Mouse (Mus musculus) kidney, adult 18-20 months (tissue): Measurements from ENCODE around the gene 1700012A03Rik.

Experiments
- DNase-seq: peaks from one replicate; pipeline ENCODE4 v3.0.0; 2021

The 1700012A03Rik gene

GRCm38 (mm10) chr6:32049951-32050345 lies at the start of gene 1700012A03Rik:
1700012A03Rik (plus strand) TSS chr6:32050246.
- DNase-seq: no peak

GRCm38 (mm10) chr6:32004228-32004627 lies 45.8 kb upstream of the 1700012A03Rik start:
- DNase-seq: no peak

- no peak for DNase-seq
Observed at GRCm38 (mm10) chr6:32005914-32006313, 44.1 kb upstream of the 1700012A03Rik start.

GRCm38 (mm10) chr6:32006382-32006781 lies 43.7 kb upstream of the 1700012A03Rik start:
- no peak for DNase-seq

GRCm38 (mm10) chr6:32007336-32007735 lies 42.7 kb upstream of the 1700012A03Rik start:
- DNase-seq: no peak

- DNase-seq: peak; percentile 21
Observed at GRCm38 (mm10) chr6:32016841-32017240, 33.2 kb upstream of the 1700012A03Rik start.

- DNase-seq: no peak
Observed at GRCm38 (mm10) chr6:32017406-32018104, 32.5 kb upstream of the 1700012A03Rik start.

GRCm38 (mm10) chr6:32018105-32018446 lies 32.0 kb upstream of the 1700012A03Rik start:
- DNase-seq: peak; percentile 42

- DNase-seq: no peak
Observed at GRCm38 (mm10) chr6:32021853-32022536, 28.1 kb upstream of the 1700012A03Rik start.

- no peak for DNase-seq
Observed at GRCm38 (mm10) chr6:32022537-32022869, 27.5 kb upstream of the 1700012A03Rik start.

GRCm38 (mm10) chr6:32028228-32029009 lies 21.6 kb upstream of the 1700012A03Rik start:
- DNase-seq: no peak

- no peak for DNase-seq
Observed at GRCm38 (mm10) chr6:32034226-32034625, 15.8 kb upstream of the 1700012A03Rik start.

GRCm38 (mm10) chr6:32045344-32045743 lies 4.7 kb upstream of the 1700012A03Rik start:
- DNase-seq: no peak

GRCm38 (mm10) chr6:32049256-32049950 lies 643 bp upstream of the 1700012A03Rik start:
- DNase-seq: no peak

- peak; percentile 8 for DNase-seq
Observed at GRCm38 (mm10) chr6:32052135-32052915, 2.3 kb downstream of the 1700012A03Rik start.

GRCm38 (mm10) chr6:32056525-32056924 lies 6.5 kb downstream of the 1700012A03Rik start:
- DNase-seq: no peak

- DNase-seq: no peak
Observed at GRCm38 (mm10) chr6:32058571-32058970, 8.5 kb downstream of the 1700012A03Rik start.

- DNase-seq: no peak
Observed at GRCm38 (mm10) chr6:32060641-32061040, 10.6 kb downstream of the 1700012A03Rik start.

GRCm38 (mm10) chr6:32061266-32061665 lies 11.2 kb downstream of the 1700012A03Rik start:
- DNase-seq: no peak

GRCm38 (mm10) chr6:32065789-32066510 lies 15.9 kb downstream of the 1700012A03Rik start:
- DNase-seq: no peak

- no peak for DNase-seq
Observed at GRCm38 (mm10) chr6:32072161-32072560, 22.1 kb downstream of the 1700012A03Rik start.

- DNase-seq: no peak
Observed at GRCm38 (mm10) chr6:32093312-32093711, 43.3 kb downstream of the 1700012A03Rik start.
